Mouse (Mus musculus): Measurements from ENCODE around the gene Shkbp1. TPM values are rescaled to one million over a fixed set of nuclear protein-coding genes. Genes with fewer than 3 reads are reported as not detected.

Shkbp1 gene
- total RNA-seq, 2 experiments from 2014 or later: 27.9 to 33.2 TPM

GRCm38 (mm10) chr7:27367976-27368375 lies 12.2 kb upstream of the Shkbp1 start:
- DNase-seq (ENCODE audit: low spot score in 2 of 2): no peak

- DNase-seq (ENCODE audit: low spot score in 2 of 2): peak; percentile 60 to 67
These were observed 10.4 kb upstream of the Shkbp1 start for GRCm38 (mm10) chr7:27366082-27366844.

- DNase-seq (ENCODE audit: low spot score in 2 of 2): no peak
These were observed 8.6 kb upstream of the Shkbp1 start for GRCm38 (mm10) chr7:27364379-27364778.

GRCm38 (mm10) chr7:27361283-27361946 lies 5.6 kb upstream of the Shkbp1 start:
- DNase-seq (ENCODE audit: low spot score in 2 of 2): peak; percentile 98

- no peak for DNase-seq (ENCODE audit: low spot score in 2 of 2)
These were observed 4.9 kb upstream of the Shkbp1 start for GRCm38 (mm10) chr7:27360749-27361148.

DNA sequence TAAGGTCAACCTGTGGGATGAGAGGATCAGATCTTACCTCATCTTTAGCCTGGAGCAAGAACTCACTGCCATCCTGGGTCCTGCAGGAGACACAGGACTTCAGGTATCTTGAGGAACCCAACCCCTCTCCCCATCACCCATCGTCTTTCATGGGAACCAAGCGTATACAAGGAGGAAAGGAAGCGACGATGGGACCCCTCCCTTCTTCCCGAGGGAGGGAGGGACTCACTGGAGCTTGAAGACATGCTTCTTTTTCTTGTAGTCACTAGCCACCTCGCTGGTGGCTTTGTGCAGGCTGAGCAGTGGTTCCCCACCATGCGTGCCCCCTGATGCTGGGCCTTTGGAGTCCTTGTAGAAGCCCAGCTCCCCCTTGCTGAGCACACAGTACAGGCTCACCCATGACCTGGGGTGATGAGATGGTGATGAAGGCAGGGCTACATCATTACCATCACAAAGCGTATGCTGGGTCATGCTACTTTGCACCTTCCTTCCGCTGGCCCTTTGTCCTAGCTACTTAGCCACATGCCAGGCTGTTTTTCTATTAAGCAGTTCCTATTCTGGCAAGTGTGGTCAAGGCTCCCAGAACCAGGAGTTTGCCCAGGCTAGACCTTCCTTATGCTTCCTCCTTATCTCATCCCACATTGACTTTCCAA lies 4.0 kb upstream of the Shkbp1 start:
- DNase-seq (ENCODE audit: low spot score in 2 of 2): no peak

DNA sequence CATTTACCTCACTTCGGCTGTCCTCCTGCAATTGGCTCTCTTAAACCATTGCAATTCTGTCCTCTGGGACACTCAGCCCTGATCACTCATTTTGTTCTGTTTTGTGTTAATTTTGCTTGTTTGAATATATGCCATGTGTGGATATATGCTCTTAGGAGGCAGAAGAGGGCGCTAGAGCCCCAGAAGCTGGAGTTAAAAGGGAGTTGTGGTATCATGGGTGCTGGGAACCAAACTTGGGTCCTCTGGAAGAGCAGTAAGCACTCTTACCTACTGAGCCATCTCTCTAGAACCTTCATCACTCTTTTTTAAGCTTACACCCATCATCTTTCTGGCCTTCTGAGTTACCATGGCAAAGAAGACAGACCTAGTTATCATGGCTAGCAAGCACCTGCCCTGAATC lies 3.3 kb upstream of the Shkbp1 start:
- no peak for DNase-seq (ENCODE audit: low spot score in 2 of 2)

GRCm38 (mm10) chr7:27357595-27357978 lies 1.8 kb upstream of the Shkbp1 start:
- no peak for DNase-seq (ENCODE audit: low spot score in 2 of 2)

- DNase-seq (ENCODE audit: low spot score in 2 of 2): no peak
These were observed 1.2 kb upstream of the Shkbp1 start, which contains the start of gene Gm20479 for GRCm38 (mm10) chr7:27356861-27357594. Gene Gm20479 (minus strand): TSS chr7:27357419.

GRCm38 (mm10) chr7:27356248-27356647 lies 429 bp upstream of the Shkbp1 start:
- DNase-seq (ENCODE audit: low spot score in 2 of 2): no peak

DNA sequence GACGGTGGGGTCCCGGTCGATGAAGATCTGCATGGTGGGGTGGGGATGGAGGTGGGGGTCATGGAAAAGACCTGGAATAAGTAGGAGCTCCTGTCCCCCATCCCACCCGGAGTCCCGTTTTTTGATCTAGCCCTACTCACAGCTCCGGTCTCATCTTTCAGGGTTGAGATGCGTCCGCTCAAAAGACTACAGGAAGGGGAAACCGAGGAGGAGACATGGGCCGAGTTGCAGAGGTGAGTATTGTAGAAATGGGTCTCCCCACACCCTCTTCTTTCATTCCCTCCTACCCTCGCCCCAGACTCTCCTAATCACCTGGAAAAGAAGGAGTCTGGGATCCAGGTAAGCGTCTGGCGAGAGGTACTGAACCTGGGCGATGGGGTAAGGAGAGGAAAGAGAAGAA lies 558 bp downstream of the Shkbp1 start:
- no peak for DNase-seq (ENCODE audit: low spot score in 2 of 2)

DNA sequence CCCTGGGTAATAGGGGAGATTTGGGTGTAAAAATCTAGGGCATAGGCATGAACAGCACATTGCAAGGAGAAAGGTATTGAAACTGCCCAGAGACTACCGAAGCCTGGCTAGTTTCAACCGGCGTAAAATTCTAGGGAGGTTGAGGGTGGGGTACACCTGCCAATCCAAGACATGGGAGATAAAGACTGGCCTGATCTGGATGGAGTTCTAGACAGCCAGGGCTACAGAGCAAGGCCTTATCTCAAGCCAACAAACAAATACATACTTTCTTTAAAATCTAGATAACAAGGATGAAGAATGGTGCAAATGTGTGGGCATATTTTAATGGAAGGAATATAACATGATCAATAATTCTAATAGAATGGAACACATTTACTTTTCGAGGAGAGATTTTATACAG lies 1.0 kb downstream of the Shkbp1 start:
- no peak for DNase-seq (ENCODE audit: low spot score in 2 of 2)

- DNase-seq (ENCODE audit: low spot score in 2 of 2): no peak
These were observed 1.7 kb downstream of the Shkbp1 start for GRCm38 (mm10) chr7:27354144-27354543.

DNA sequence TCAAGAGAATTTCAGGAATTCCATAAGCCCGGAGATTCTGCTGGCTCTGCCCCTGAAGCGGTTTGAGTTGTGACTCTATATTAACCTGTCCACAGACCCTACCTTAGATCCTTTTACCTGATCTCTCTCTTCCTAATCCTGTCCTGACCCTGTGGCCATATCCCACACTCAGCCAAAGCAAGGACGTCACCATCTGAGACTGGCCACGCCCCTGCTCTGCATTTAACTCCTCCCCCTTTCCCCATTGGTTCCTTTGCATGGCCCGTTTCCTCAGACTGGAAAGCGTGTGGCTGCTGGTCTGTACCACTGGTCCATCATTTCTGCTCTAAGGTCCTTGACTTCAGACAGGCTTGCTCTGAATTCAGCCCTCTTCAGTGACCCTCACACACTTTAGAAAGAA lies 10.4 kb downstream of the Shkbp1 start:
- DNase-seq (ENCODE audit: low spot score in 2 of 2): no peak

- no peak for DNase-seq (ENCODE audit: low spot score in 2 of 2)
These were observed 13.2 kb downstream of the Shkbp1 start for GRCm38 (mm10) chr7:27342595-27342994.

GRCm38 (mm10) chr7:27339519-27339918 lies 16.3 kb downstream of the Shkbp1 start:
- peak; percentile 62 to 71 for DNase-seq (ENCODE audit: low spot score in 2 of 2)

DNA sequence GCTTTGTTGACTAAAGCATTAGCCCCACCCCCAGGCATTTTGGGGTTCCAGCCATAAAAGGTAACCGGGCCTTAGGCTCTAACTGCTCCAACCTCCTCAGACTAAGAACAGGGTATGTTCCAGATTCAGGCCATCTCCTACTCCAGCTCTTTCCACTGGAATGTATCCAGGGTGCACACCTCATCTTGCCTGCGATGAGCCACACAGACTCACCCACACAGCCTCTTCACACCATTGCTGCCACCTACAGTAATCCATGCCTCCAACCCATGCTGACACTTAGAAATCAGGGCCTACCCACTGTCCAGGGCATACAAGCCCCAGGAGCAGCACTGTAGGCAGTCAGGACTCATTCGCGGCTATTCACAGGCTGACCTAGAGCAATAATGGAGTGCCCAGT lies 16.7 kb downstream of the Shkbp1 start:
- DNase-seq (ENCODE audit: low spot score in 2 of 2): peak in 1 of 2 experiments; percentile 55

DNA sequence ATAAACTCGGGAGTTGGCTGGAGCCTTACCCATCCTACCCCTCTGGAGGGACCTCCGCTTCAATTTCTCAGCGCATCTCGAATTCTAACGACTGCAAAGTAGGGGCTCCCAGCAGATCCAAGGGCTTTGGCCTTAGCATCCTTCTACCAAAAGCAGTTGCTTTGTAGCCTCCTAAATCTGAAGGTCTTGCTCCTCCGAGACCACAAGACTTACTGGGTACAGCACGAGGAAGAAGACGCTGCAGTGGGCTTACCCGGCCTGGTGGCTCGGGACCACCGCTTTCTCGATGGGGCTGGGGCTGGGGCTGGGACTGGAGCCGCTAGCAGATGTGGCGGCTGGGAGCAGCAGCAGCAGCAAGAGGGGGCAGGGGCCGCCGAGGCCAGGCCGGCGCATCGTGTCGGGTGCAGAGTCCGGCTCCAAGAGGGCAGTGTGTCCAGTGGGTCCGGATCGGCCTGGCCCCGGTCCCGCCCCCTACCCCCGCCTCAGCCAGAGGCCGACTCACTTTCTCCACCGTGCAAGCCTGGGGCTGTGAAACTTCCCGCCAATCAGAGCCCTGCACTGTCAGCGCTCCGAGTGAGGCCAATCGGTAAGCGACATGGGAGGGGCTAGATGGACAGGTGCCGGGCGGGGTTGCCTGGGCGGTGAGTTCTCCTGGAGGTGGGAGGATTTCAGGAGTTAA lies 18.5 kb downstream of the Shkbp1 start, which contains the start of gene Ltbp4:
Gene Ltbp4 (minus strand): TSS at position 518 of the 679 bp plus-strand sequence.
- no peak for DNase-seq (ENCODE audit: low spot score in 2 of 2)

DNA sequence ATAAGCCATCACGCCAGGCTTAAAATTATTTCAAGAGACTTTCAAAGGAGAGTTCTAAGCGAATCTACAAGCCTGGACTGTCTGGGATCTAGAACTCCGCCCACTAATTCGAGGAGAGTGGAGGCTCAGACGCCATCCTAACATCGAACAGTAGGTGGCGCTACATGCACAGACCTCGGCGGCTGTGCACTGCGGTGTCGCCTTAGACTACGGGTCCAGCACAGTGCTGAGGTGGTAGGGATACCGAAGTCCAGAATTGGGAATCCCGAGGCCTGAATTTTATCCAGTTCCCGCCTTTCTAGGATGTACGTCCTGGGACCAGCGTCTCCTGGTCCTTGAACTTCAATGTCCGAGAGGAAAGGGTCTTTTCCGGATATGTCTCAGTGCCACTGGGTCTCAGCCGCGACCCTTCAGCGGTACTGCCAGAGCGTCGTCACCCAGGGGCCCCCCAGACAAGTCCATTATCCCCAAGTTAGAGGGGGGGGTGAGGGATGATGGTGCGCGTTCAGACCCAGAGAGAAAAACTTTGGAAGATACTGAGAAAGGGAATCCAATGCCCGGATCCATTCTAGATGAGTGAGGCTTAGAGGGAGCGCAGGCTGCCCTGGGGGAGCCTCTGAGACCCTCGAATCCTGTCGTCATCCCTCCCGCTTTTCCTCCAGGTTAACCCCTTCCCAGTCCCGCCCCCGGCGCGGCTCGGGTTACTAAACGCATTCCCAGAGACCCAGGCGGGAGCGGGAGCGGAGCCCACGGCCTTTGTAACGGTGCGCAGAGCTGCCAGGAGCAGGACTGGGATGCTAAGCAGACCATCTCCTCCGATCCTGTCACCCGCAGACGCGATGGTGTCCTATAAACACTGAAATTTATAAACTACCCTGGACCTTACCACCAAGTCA lies 19.6 kb downstream of the Shkbp1 start:
- DNase-seq (ENCODE audit: low spot score in 2 of 2): peak; percentile 93 to 97
